Mouse (Mus musculus) c-Kit-negative CD71-positive TER-119-positive erythroid progenitor cells, embryonic 14.5 days (primary cell): ENCODE results near the gene Yipf1.

ENCODE experiments used
- DNase-seq: peaks from one replicate; pipeline ENCODE4 v3.0.0-alpha.2; 2013; ENCODE audit warnings: low read depth, low spot score

The Yipf1 gene

GRCm38 (mm10) chr4:107372304-107372703, 58.1 kb downstream of the Yipf1 start:
- DNase-seq, result no peak

- DNase-seq, result no peak
Measured at GRCm38 (mm10) chr4:107374677-107375076, 60.5 kb downstream of the Yipf1 start.

- no peak for DNase-seq
Measured at GRCm38 (mm10) chr4:107378954-107379353, 64.8 kb downstream of the Yipf1 start.

GRCm38 (mm10) chr4:107380871-107381270, 66.7 kb downstream of the Yipf1 start:
- DNase-seq, result no peak

- no peak for DNase-seq
Measured at GRCm38 (mm10) chr4:107387038-107387437, 72.9 kb downstream of the Yipf1 start.

GRCm38 (mm10) chr4:107387465-107387864, 73.3 kb downstream of the Yipf1 start:
- DNase-seq, result no peak

- DNase-seq, result no peak
Measured at GRCm38 (mm10) chr4:107388291-107388690, 74.1 kb downstream of the Yipf1 start.

GRCm38 (mm10) chr4:107389345-107389744, 75.2 kb downstream of the Yipf1 start:
- no peak for DNase-seq

GRCm38 (mm10) chr4:107393771-107394170, 79.6 kb downstream of the Yipf1 start:
- no peak for DNase-seq
